In the genomic region with DNA sequence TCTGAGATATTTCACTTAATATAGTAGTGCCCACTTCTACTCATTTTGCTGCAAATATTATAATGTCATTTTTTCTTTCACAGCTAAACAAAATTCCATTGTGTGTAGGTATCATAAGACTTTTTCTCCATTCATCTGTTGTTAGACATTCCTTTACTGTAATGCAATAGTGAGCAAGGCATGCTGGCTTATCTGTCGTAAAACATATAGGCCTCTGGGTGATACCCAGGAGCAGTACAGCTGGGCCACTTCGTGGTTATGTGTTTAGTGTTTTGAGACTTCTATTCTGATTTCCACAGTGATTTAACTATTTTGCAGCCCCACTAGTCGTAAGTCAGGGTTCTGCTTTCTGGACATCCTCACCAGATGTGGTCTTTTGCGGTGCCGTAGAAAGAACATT, we compare ENCODE assay signal across 12 mouse cellular contexts.
"Had no signal": no experiment of that assay in that cellular context is flagged by ENCODE, and none has a peak within 500 bp of the region (broad histone marks: within the 10 kb centered on the region; RNA-seq: fewer than 3 reads in every experiment).

No protein-coding gene starts in this region.

- H3K4me2 ChIP-seq: heart, embryonic 11.5 days; hindbrain, embryonic 13.5 days; hindbrain, embryonic 15.5 days; limb, embryonic 15.5 days; liver, embryonic 12.5 days had no signal

- H3K9me3 ChIP-seq: hindbrain, embryonic 13.5 days; hindbrain, embryonic 15.5 days; limb, embryonic 15.5 days; liver, embryonic 12.5 days had no signal

- DNase-seq: forebrain, postnatal 0 days; kidney, adult 11 months had no signal

- H3K27ac ChIP-seq: limb, embryonic 15.5 days; liver, embryonic 12.5 days; liver, embryonic 14.5 days had no signal

- H3K4me3 ChIP-seq: heart, embryonic 13.5 days; hindbrain, embryonic 13.5 days; hindbrain, embryonic 15.5 days; layer of hippocampus, adult 2 months; left cerebral cortex, adult 2 months; limb, embryonic 15.5 days; liver, embryonic 12.5 days had no signal

- H3K9ac ChIP-seq: forebrain, postnatal 0 days; hindbrain, embryonic 13.5 days; hindbrain, embryonic 15.5 days; limb, embryonic 15.5 days; liver, embryonic 12.5 days; liver, embryonic 14.5 days had no signal

- ATAC-seq: intestine, embryonic 16.5 days; liver, embryonic 12.5 days had no signal

- H3K36me3 ChIP-seq: heart, embryonic 13.5 days; hindbrain, embryonic 13.5 days; hindbrain, embryonic 15.5 days; limb, embryonic 15.5 days; liver, embryonic 12.5 days had no signal

- H3K27me3 ChIP-seq: heart, embryonic 13.5 days; hindbrain, embryonic 13.5 days; hindbrain, embryonic 15.5 days; limb, embryonic 15.5 days; liver, embryonic 12.5 days had no signal

- H3K4me1 ChIP-seq: liver, embryonic 12.5 days had no signal
